Mouse (Mus musculus): ENCODE results near the gene A030003K21Rik. TPM values are rescaled to one million over a fixed set of nuclear protein-coding genes. Genes with fewer than 3 reads are reported as not detected.
"Not testable (repeated sequence)": the region's sequence is repeated elsewhere in the genome, so short reads cannot be mapped to it uniquely, and the experiment has no call there.

Gene A030003K21Rik
- polyA plus RNA-seq, 1 experiment from 2014 or later: not detected

DNA sequence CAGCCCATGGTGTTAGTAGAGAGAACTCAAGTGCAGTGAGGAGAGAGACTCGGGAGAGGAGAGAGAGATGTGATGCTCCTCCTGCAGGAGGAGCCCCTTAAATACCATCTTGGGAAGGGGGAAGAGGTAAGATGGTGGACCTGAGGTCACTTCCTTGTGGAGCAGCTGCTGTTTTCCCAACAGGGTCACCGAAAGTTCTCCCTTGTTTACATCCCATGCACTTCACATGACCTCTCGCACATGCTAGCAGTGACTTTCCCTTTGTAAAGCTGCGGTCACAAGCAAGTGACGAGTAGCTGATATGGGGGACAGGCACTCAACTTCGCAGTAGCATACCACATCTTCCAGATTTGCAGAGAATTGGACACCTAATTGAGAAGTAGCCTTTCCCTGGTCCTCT is 11.9 kb downstream of the A030003K21Rik start, which contains the start of gene Gm6217:
TSS of gene Gm6217 (minus strand) at position 74 of the 400 bp plus-strand sequence.
- not testable (repeated sequence) for H3K27me3 ChIP-seq (ENCODE audit: control insufficient read depth, insufficient read depth, low read length); H3K9me3 ChIP-seq (ENCODE audit: control insufficient read depth, low read length); H3K36me3 ChIP-seq (replicated peaks; ENCODE audit: control insufficient read depth, insufficient read depth); ATAC-seq (ENCODE audit: low FRiP score); DNase-seq (ENCODE audit: low spot score); H3K9ac ChIP-seq; H3K27ac ChIP-seq; H3K4me2 ChIP-seq (replicated peaks); H3K4me1 ChIP-seq (replicated peaks; ENCODE audit: control insufficient read depth, insufficient read depth, low read length); H3K4me3 ChIP-seq (replicated peaks; ENCODE audit: low read length)
- no CpG with 5 or more reads among the region's 6 CpGs for WGBS

- 87% methylated on average over 1 of the region's 3 CpGs for WGBS
- H3K27me3 ChIP-seq (ENCODE audit: control insufficient read depth, insufficient read depth, low read length); H3K4me1 ChIP-seq (replicated peaks; ENCODE audit: control insufficient read depth, insufficient read depth, low read length); H3K9me3 ChIP-seq (ENCODE audit: control insufficient read depth, low read length); H3K4me2 ChIP-seq (replicated peaks); H3K4me3 ChIP-seq (replicated peaks; ENCODE audit: low read length); H3K36me3 ChIP-seq (replicated peaks; ENCODE audit: control insufficient read depth, insufficient read depth); DNase-seq (ENCODE audit: low spot score); H3K9ac ChIP-seq; H3K27ac ChIP-seq; ATAC-seq (ENCODE audit: low FRiP score): not testable (repeated sequence)
Measured at GRCm38 (mm10) chr1:82930558-82930957, 12.6 kb downstream of the A030003K21Rik start.

GRCm38 (mm10) chr1:82924650-82925049 is 18.5 kb downstream of the A030003K21Rik start, which contains the start of gene A030014E15Rik:
TSS of gene A030014E15Rik (plus strand) at chr1:82924917.
- 91% methylated on average over 6 of the region's 6 CpGs for WGBS
- H3K9ac ChIP-seq: no peak within 1 kb of the TSS
- no peaks in the 10 kb centered on the region for H3K9me3 ChIP-seq (ENCODE audit: control insufficient read depth, low read length)
- no peaks in the 10 kb centered on the region for H3K27me3 ChIP-seq (ENCODE audit: control insufficient read depth, insufficient read depth, low read length)
- DNase-seq (ENCODE audit: low spot score) (no peak), ATAC-seq (ENCODE audit: low FRiP score) (no peak)
- no peak within 1 kb of the TSS for H3K4me2 ChIP-seq (replicated peaks)
- no peak within 1 kb of the TSS for H3K27ac ChIP-seq
- H3K4me1 ChIP-seq (replicated peaks; ENCODE audit: control insufficient read depth, insufficient read depth, low read length): no peaks in the 10 kb centered on the region
- H3K4me3 ChIP-seq (replicated peaks; ENCODE audit: low read length): no peak within 1 kb of the TSS
- H3K36me3 ChIP-seq (replicated peaks; ENCODE audit: control insufficient read depth, insufficient read depth): no peaks in the 10 kb centered on the region

DNA sequence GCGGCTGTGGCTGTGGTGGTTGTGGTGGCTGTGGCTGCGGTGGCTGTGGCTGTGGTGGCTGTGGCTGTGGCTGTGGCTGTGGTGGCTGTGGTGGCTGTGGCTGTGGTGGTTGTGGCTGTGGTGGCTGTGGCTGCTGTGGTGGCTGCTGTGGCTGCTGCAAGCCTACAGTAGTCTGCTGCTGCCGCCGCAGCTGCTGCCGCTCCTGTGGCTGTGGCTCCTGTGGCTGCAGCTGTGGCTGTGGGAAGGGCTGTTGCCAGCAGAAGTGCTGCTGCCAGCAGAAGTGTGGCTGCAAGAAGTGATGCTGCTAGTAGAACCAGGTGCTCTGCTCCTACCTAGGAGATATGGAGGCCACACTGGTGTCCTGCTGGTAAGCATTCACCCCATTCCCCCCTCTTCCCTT is 29.8 kb downstream of the A030003K21Rik start:
- not testable (repeated sequence) for DNase-seq (ENCODE audit: low spot score); H3K4me2 ChIP-seq (replicated peaks); H3K27me3 ChIP-seq (ENCODE audit: control insufficient read depth, insufficient read depth, low read length); H3K27ac ChIP-seq; H3K9me3 ChIP-seq (ENCODE audit: control insufficient read depth, low read length); H3K4me3 ChIP-seq (replicated peaks; ENCODE audit: low read length); H3K9ac ChIP-seq; H3K4me1 ChIP-seq (replicated peaks; ENCODE audit: control insufficient read depth, insufficient read depth, low read length); ATAC-seq (ENCODE audit: low FRiP score); H3K36me3 ChIP-seq (replicated peaks; ENCODE audit: control insufficient read depth, insufficient read depth)
- 93% methylated on average over 5 of the region's 5 CpGs for WGBS

- no peaks in the 10 kb centered on the region for H3K4me1 ChIP-seq (replicated peaks; ENCODE audit: control insufficient read depth, insufficient read depth, low read length)
- DNase-seq (ENCODE audit: low spot score) (no peak), ATAC-seq (ENCODE audit: low FRiP score) (no peak)
- H3K4me3 ChIP-seq (replicated peaks; ENCODE audit: low read length): no peak within 1 kb of the TSS
- H3K4me2 ChIP-seq (replicated peaks): no peak within 1 kb of the TSS
- H3K9ac ChIP-seq: no peak within 1 kb of the TSS
- H3K27ac ChIP-seq: no peak within 1 kb of the TSS
- H3K36me3 ChIP-seq (replicated peaks; ENCODE audit: control insufficient read depth, insufficient read depth): no peaks in the 10 kb centered on the region
- 94% methylated on average over 3 of the region's 3 CpGs for WGBS
- H3K27me3 ChIP-seq (ENCODE audit: control insufficient read depth, insufficient read depth, low read length): no peaks in the 10 kb centered on the region
- no peaks in the 10 kb centered on the region for H3K9me3 ChIP-seq (ENCODE audit: control insufficient read depth, low read length)
Measured at GRCm38 (mm10) chr1:82913025-82913424, 30.2 kb downstream of the A030003K21Rik start, which contains the start of gene A030005L19Rik. TSS of gene A030005L19Rik (plus strand) at chr1:82913325.

DNA sequence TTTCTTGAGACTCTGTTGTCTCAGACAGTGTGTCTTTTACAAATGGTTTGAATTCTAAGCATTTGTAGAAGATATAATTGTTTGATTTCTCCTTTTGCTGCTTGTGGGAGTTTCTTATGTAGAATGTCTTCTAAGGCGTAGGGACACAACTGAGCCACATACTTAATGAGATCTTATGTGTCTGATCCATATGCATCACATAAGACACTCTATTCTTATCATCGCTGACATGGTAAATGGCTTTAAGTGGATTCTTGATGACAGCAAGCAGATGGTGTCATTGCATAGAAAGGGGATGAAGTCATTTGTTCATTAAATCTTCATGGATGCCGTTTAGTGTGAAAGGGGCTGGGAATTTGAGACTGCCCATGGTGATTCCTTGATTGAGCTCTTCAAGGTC is 37.3 kb downstream of the A030003K21Rik start:
- peaks cover 17% of the 10 kb centered on the region for H3K36me3 ChIP-seq (replicated peaks; ENCODE audit: control insufficient read depth, insufficient read depth)
- no peaks in the 10 kb centered on the region for H3K4me1 ChIP-seq (replicated peaks; ENCODE audit: control insufficient read depth, insufficient read depth, low read length)
- no peak overlapping the region for H3K4me3 ChIP-seq (replicated peaks; ENCODE audit: low read length)
- H3K27me3 ChIP-seq (ENCODE audit: control insufficient read depth, insufficient read depth, low read length): no peaks in the 10 kb centered on the region
- no peak for ATAC-seq (ENCODE audit: low FRiP score)
- H3K9ac ChIP-seq: no peak overlapping the region
- no peak for DNase-seq (ENCODE audit: low spot score)
- no peak overlapping the region for H3K4me2 ChIP-seq (replicated peaks)
- 55% methylated on average over 3 of the region's 3 CpGs for whole genome bisulfite sequencing
- no peaks in the 10 kb centered on the region for H3K9me3 ChIP-seq (ENCODE audit: control insufficient read depth, low read length)
- no peak overlapping the region for H3K27ac ChIP-seq

GRCm38 (mm10) chr1:82901201-82901600 is 42.0 kb downstream of the A030003K21Rik start:
- no peak for ATAC-seq (ENCODE audit: low FRiP score)
- no peak overlapping the region for H3K27ac ChIP-seq

GRCm38 (mm10) chr1:82900567-82900966 is 42.6 kb downstream of the A030003K21Rik start:
- Histone ChIP-seq H3K4me1 (replicated peaks; ENCODE audit: control insufficient read depth, insufficient read depth, low read length) (no peaks in the 10 kb centered on the region), H3K36me3 (replicated peaks; ENCODE audit: control insufficient read depth, insufficient read depth) (peaks cover 40% of the 10 kb centered on the region), H3K4me2 (replicated peaks) (no peak overlapping the region), H3K9ac (no peak overlapping the region), H3K27me3 (ENCODE audit: control insufficient read depth, insufficient read depth, low read length) (no peaks in the 10 kb centered on the region), H3K4me3 (replicated peaks; ENCODE audit: low read length) (no peak overlapping the region), H3K9me3 (ENCODE audit: control insufficient read depth, low read length) (no peaks in the 10 kb centered on the region), H3K27ac (no peak overlapping the region)
- ATAC-seq (ENCODE audit: low FRiP score) (no peak), DNase-seq (ENCODE audit: low spot score) (no peak)
- WGBS: 93% methylated on average over 1 of the region's 1 CpGs

More at GRCm38 (mm10) chr1:82901201-82901600, 42.0 kb downstream of the A030003K21Rik start:
- WGBS: 99% methylated on average over 3 of the region's 3 CpGs
- H3K27me3 ChIP-seq (ENCODE audit: control insufficient read depth, insufficient read depth, low read length): no peaks in the 10 kb centered on the region
- H3K4me2 ChIP-seq (replicated peaks): no peak overlapping the region
- H3K4me3 ChIP-seq (replicated peaks; ENCODE audit: low read length): no peak overlapping the region
- no peaks in the 10 kb centered on the region for H3K4me1 ChIP-seq (replicated peaks; ENCODE audit: control insufficient read depth, insufficient read depth, low read length)
- no peak for DNase-seq (ENCODE audit: low spot score)
- no peaks in the 10 kb centered on the region for H3K9me3 ChIP-seq (ENCODE audit: control insufficient read depth, low read length)
- no peak overlapping the region for H3K9ac ChIP-seq
- peaks cover 40% of the 10 kb centered on the region for H3K36me3 ChIP-seq (replicated peaks; ENCODE audit: control insufficient read depth, insufficient read depth)

GRCm38 (mm10) chr1:82893269-82893668 is 49.9 kb downstream of the A030003K21Rik start:
- Histone ChIP-seq H3K36me3 (replicated peaks; ENCODE audit: control insufficient read depth, insufficient read depth) (peaks cover 63% of the 10 kb centered on the region), H3K27me3 (ENCODE audit: control insufficient read depth, insufficient read depth, low read length) (no peaks in the 10 kb centered on the region), H3K4me2 (replicated peaks) (no peak overlapping the region), H3K4me1 (replicated peaks; ENCODE audit: control insufficient read depth, insufficient read depth, low read length) (no peaks in the 10 kb centered on the region), H3K9me3 (ENCODE audit: control insufficient read depth, low read length) (no peaks in the 10 kb centered on the region), H3K9ac (no peak overlapping the region), H3K4me3 (replicated peaks; ENCODE audit: low read length) (no peak overlapping the region), H3K27ac (no peak overlapping the region)
- 95% methylated on average over 7 of the region's 7 CpGs for WGBS
- DNase-seq (ENCODE audit: low spot score): no peak
- no peak for ATAC-seq (ENCODE audit: low FRiP score)

Data from hindbrain, embryonic 14.5 days (tissue).